Mouse (Mus musculus) C2C12 (cell line): ENCODE data around the gene Fat2.

ENCODE experiments used
- CTCF ChIP-seq: IDR thresholded peaks from one replicate; pipeline ENCODE4 v1.5.1; 2011; ENCODE audit not compliant: control insufficient read depth, insufficient read depth, insufficient read length
- FOSL1 ChIP-seq: IDR thresholded peaks from one replicate; pipeline ENCODE4 v1.8.0; 2011; ENCODE audit warnings: mild to moderate bottlenecking, low read length; ENCODE audit not compliant: poor library complexity, insufficient read depth, severe bottlenecking
- USF1 ChIP-seq: IDR thresholded peaks from one replicate; pipeline ENCODE4 v1.6.1; 2011; ENCODE audit warnings: low read depth, mild to moderate bottlenecking, control low read depth, moderate library complexity

GRCm38 (mm10) chr11:55262000-55262399, 74.4 kb downstream of the Fat2 start:
- TF ChIP-seq CTCF (no peak), USF1 (no peak), FOSL1 (no peak)
